Mouse (Mus musculus) megakaryocyte, embryonic 14.5 days (primary cell): ENCODE measurements around the gene Exosc7. TPM values are rescaled to one million over a fixed set of nuclear protein-coding genes. Genes with fewer than 3 reads are reported as not detected.

ENCODE experiments used
- H3K27me3 ChIP-seq: replicated peaks from 2 replicates; pipeline ENCODE3; 2012; ENCODE audit warnings: inconsistent platforms
- H3K36me3 ChIP-seq: replicated peaks from 2 replicates; pipeline ENCODE3; 2012; ENCODE audit warnings: low read length, inconsistent platforms, mixed read lengths
- H3K4me1 ChIP-seq: 2 replicates; pipeline ENCODE4 v1.6.1; 2012; ENCODE audit warnings: inconsistent platforms
- H3K4me3 ChIP-seq: replicated peaks from 2 replicates; pipeline ENCODE3; 2012; ENCODE audit warnings: moderate library complexity, mild to moderate bottlenecking, inconsistent platforms
- H3K9me3 ChIP-seq: 2 replicates; pipeline ENCODE4 v1.6.1; 2012; ENCODE audit warnings: inconsistent platforms
- FLI1 ChIP-seq: IDR thresholded peaks from 2 replicates; pipeline ENCODE4 v1.6.1; 2012; ENCODE audit warnings: low read length, inconsistent platforms, mixed read lengths
- GATA1 ChIP-seq: IDR thresholded peaks from 3 replicates; pipeline ENCODE4 v1.6.1; 2012; ENCODE audit warnings: mixed read lengths, low read length, inconsistent platforms, borderline replicate concordance
- polyA plus RNA-seq: library from polyadenylated mRNA; stranded (reverse); fragments of >175 nt; gene quantifications from 2 replicates; pipeline ENCODE4 v1.2.3, GENCODE M21; 2012; ENCODE audit warnings: low replicate concordance; ENCODE audit not compliant: insufficient read depth

Exosc7 gene
- polyA plus RNA-seq, 1 experiment: 10.5 TPM

GRCm38 (mm10) chr9:123185546-123185945, 72.5 kb downstream of the Exosc7 start:
- no peak for TF ChIP-seq GATA1
- no peak for TF ChIP-seq FLI1
- H3K27me3 ChIP-seq: no peaks in the 10 kb centered on the region
- no peaks in the 10 kb centered on the region for H3K36me3 ChIP-seq
- peaks cover 95% of the 10 kb centered on the region for H3K4me1 ChIP-seq
- no peak overlapping the region for H3K4me3 ChIP-seq
- no peaks in the 10 kb centered on the region for H3K9me3 ChIP-seq

Other genes starting within 250 kb of the Exosc7 start
- gene Zfp445, start 247.2 kb upstream of the Exosc7 start, polyA plus RNA-seq: 3.9 TPM in 1 of 2 replicates, not detected in the other
- not detected in 2 replicates for gene Zkscan7, start 227.5 kb upstream of the Exosc7 start, polyA plus RNA-seq
- not detected in 2 replicates for gene Zfp105, start 190.1 kb upstream of the Exosc7 start, polyA plus RNA-seq
- gene 1110059G10Rik, start 162.2 kb upstream of the Exosc7 start, polyA plus RNA-seq: 2.4 TPM in 1 of 2 replicates, not detected in the other
- gene Kif15, start 162.2 kb upstream of the Exosc7 start, polyA plus RNA-seq: 1.3 and 2.1 TPM in 2 replicates
- 3.9 TPM in 1 of 2 replicates, not detected in the other for gene Tmem42, start 91.9 kb upstream of the Exosc7 start, polyA plus RNA-seq
- not detected in 2 replicates for gene Tgm4, start 78.5 kb upstream of the Exosc7 start, polyA plus RNA-seq
- 26.6 and 36.9 TPM in 2 replicates for gene Zdhhc3, start within 50 bp of the Exosc7 start, polyA plus RNA-seq
- 0.93 TPM in 1 of 2 replicates, not detected in the other for gene Clec3b, start 37.7 kb downstream of the Exosc7 start, polyA plus RNA-seq
- gene Cdcp1, start 102.8 kb downstream of the Exosc7 start, polyA plus RNA-seq: 0.91 TPM in 1 of 2 replicates, not detected in the other
- 337 and 1,592 TPM in 2 replicates for gene Tmem158, start 147.5 kb downstream of the Exosc7 start, polyA plus RNA-seq